Mouse (Mus musculus) MEL (cell line): Measurements from ENCODE around the gene Zscan5b.

Source experiments
- CTCF ChIP-seq, 3 experiments: IDR thresholded peaks in 2 of 3; conservative IDR thresholded peaks in 1 of 3; 2 replicates each; pipeline ENCODE4 v1.5.1; 2011 to 2012; ENCODE audit warnings: low read length in 3 of 3, low read depth in 2 of 3, mild to moderate bottlenecking in 2 of 3, improper control_type of control experiment in 1 of 3, inconsistent platforms in 1 of 3, mixed read lengths in 1 of 3, moderate library complexity in 1 of 3; ENCODE audit not compliant: control insufficient read depth in 1 of 3, insufficient read depth in 1 of 3, poor library complexity in 1 of 3, severe bottlenecking in 1 of 3
- ELF1 ChIP-seq: IDR thresholded peaks from 2 replicates; pipeline ENCODE4 v1.6.1; 2014; ENCODE audit warnings: low read depth, mild to moderate bottlenecking, inconsistent platforms, low read length, improper control_type of control experiment, moderate library complexity
- EP300 ChIP-seq, 2 experiments: IDR thresholded peaks; 2 replicates each; pipeline ENCODE4 v1.6.1; 2011; ENCODE audit warnings: improper control_type of control experiment in 2 of 2, low read length in 2 of 2, low read depth in 1 of 2, mild to moderate bottlenecking in 1 of 2
- ETS1 ChIP-seq: IDR thresholded peaks from 2 replicates; pipeline ENCODE4 v1.6.1; 2012; ENCODE audit warnings: low read depth, mild to moderate bottlenecking, inconsistent platforms, low read length, improper control_type of control experiment, moderate library complexity
- GATA1 ChIP-seq: IDR thresholded peaks from 2 replicates; pipeline ENCODE4 v1.6.1; 2011; ENCODE audit warnings: low read depth, low read length, improper control_type of control experiment
- KAT2A ChIP-seq: conservative IDR thresholded peaks from 2 replicates; pipeline ENCODE4 v1.6.1; 2012; ENCODE audit warnings: low read depth, low read length, improper control_type of control experiment, inconsistent platforms
- MAX ChIP-seq: IDR thresholded peaks from 2 replicates; pipeline ENCODE4 v1.6.1; 2011; ENCODE audit warnings: low read length, improper control_type of control experiment
- MXI1 ChIP-seq: IDR thresholded peaks from 2 replicates; pipeline ENCODE4 v1.6.1; 2011; ENCODE audit warnings: mild to moderate bottlenecking, low read depth, low read length, improper control_type of control experiment
- POLR2A ChIP-seq, 2 experiments: IDR thresholded peaks; 2 replicates each; pipeline ENCODE4 v1.6.1; 2011 to 2012; ENCODE audit warnings: low read length in 2 of 2, mild to moderate bottlenecking in 2 of 2, control low read depth in 1 of 2, improper control_type of control experiment in 1 of 2, low read depth in 1 of 2, moderate library complexity in 1 of 2; ENCODE audit not compliant: control insufficient read depth in 1 of 2, insufficient read depth in 1 of 2, poor library complexity in 1 of 2
- SIN3A ChIP-seq: IDR thresholded peaks from 2 replicates; pipeline ENCODE4 v1.6.1; 2012; ENCODE audit warnings: low read length, improper control_type of control experiment, inconsistent platforms
- ZMIZ1 ChIP-seq: IDR thresholded peaks from 2 replicates; pipeline ENCODE4 v1.6.1; 2012; ENCODE audit warnings: low read depth, mild to moderate bottlenecking, inconsistent platforms, low read length, improper control_type of control experiment, moderate library complexity

DNA sequence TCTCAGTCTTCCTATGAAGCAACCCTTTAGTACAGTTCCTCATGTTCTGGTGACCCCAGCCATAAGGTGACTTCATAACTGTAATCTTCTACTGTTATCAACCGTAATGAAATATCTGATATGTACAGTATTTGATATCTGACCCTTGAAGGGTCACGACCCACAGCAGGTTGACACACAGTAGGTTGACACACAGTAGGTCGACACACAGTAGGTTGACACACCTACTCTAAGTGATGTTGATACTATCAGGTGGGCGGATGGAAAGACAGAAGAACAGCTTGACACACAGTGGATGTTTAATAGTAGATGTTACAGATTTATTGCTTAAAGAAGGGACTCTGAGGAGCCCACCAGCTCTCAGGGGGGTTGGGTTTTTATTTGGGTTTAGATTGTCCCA, 40.9 kb downstream of the Zscan5b start:
- no peak for TF ChIP-seq CTCF (IDR thresholded peaks at IDR 0.05 in 2 of 3, conservative IDR thresholded peaks at IDR 0.05 in 1 of 3; ENCODE audit: control insufficient read depth in 1 of 3, insufficient read depth in 1 of 3, low read depth in 2 of 3, low read length in 3 of 3, poor library complexity in 1 of 3, severe bottlenecking in 1 of 3)
- no peak for TF ChIP-seq SIN3A
- no peak for TF ChIP-seq POLR2A (IDR thresholded peaks at IDR 0.05; ENCODE audit: control insufficient read depth in 1 of 2, insufficient read depth in 1 of 2, low read depth in 1 of 2, low read length in 2 of 2, poor library complexity in 1 of 2)
- TF ChIP-seq ELF1, result no peak
- TF ChIP-seq KAT2A, result no peak
- TF ChIP-seq EP300 (IDR thresholded peaks at IDR 0.05; ENCODE audit: low read depth in 1 of 2, low read length in 2 of 2), result no peak
- no peak for TF ChIP-seq MXI1
- TF ChIP-seq MAX, result no peak
- no peak for TF ChIP-seq GATA1
- no peak for TF ChIP-seq ETS1
- no peak for TF ChIP-seq ZMIZ1
